Mouse (Mus musculus): Measurements from ENCODE around the gene Hbp1. TPM values are rescaled to one million over a fixed set of nuclear protein-coding genes. Genes with fewer than 3 reads are reported as not detected.

Gene Hbp1
- total and polyA plus RNA-seq, 3 experiments = 58.2 to 67.2 (median 65.4) TPM

DNA sequence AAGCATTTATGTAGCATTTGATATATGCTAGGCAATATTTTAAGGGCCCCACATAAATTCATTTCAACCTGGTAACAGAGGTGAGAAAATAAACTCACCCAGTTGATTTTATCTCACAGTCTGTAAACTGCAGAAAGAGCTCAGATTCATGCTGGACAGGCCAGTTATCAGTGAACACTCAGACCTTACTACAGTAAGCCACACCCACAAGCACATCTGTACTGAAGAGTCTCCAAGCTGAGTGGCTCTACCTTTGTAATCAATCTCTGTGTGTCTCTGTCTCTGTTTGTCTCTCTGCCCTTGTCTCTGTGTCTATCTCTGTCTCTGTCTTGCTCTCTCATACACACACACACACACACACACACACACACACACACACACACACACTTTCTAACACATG is 39.4 kb upstream of the Hbp1 start:
- Histone ChIP-seq H3K4me1 (ENCODE audit: control insufficient read depth, insufficient read depth, low read length) (no peaks in the 10 kb centered on the region), H3K79me2 (replicated peaks; ENCODE audit: control insufficient read depth, insufficient read depth, low read length) (no peaks in the 10 kb centered on the region), H3K27me3 (ENCODE audit: control insufficient read depth, insufficient read depth, low read length) (no peaks in the 10 kb centered on the region), H3K9ac (ENCODE audit: low read depth, low read length) (no peak overlapping the region), H3K27ac (no peak overlapping the region), H3K36me3 (ENCODE audit: control insufficient read depth, insufficient read depth, low read length) (no peaks in the 10 kb centered on the region), H3K4me3 (no peak overlapping the region)
- intact Hi-C loops (cut with DNase I) = no loop called here
- TF ChIP-seq POLR2A (IDR thresholded peaks at IDR 0.05; ENCODE audit: insufficient read depth, low read depth, low read length) (no peak), CTCF (IDR thresholded peaks at IDR 0.05) (no peak), EP300 (IDR thresholded peaks at IDR 0.05; ENCODE audit: insufficient read depth, low read depth, low read length) (no peak)
- no peak for DNase-seq

DNA sequence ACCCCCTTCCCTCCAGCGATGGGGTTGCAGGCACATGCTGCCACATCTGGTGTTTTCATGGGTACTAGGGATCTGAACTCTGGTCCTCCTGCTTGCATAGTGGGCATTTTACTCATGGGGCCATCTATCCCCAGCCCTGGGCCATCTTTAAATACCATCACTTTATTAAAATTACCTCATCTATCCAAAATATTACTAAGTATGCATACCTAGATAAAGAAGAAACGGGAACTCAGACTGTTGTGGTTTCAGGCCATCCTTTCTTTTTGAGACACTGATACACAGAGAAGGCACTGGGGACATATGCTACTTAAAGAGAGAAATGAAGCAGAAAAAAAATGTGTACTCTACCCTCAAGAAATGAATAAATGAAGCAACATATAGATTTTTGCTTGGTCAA is 36.1 kb upstream of the Hbp1 start:
- no peak overlapping the region for H3K4me3 ChIP-seq
- no peaks in the 10 kb centered on the region for H3K79me2 ChIP-seq (replicated peaks; ENCODE audit: control insufficient read depth, insufficient read depth, low read length)
- H3K27me3 ChIP-seq (ENCODE audit: control insufficient read depth, insufficient read depth, low read length) = no peaks in the 10 kb centered on the region
- H3K4me1 ChIP-seq (ENCODE audit: control insufficient read depth, insufficient read depth, low read length) = no peaks in the 10 kb centered on the region
- no peak for TF ChIP-seq POLR2A (IDR thresholded peaks at IDR 0.05; ENCODE audit: insufficient read depth, low read depth, low read length)
- TF ChIP-seq CTCF (IDR thresholded peaks at IDR 0.05) = no peak
- TF ChIP-seq EP300 (IDR thresholded peaks at IDR 0.05; ENCODE audit: insufficient read depth, low read depth, low read length) = no peak
- H3K36me3 ChIP-seq (ENCODE audit: control insufficient read depth, insufficient read depth, low read length) = no peaks in the 10 kb centered on the region
- WGBS = 94% methylated on average over 2 of the region's 2 CpGs
- DNase-seq = no peak
- intact Hi-C loops (cut with DNase I) = no loop called here
- no peak overlapping the region for H3K27ac ChIP-seq
- H3K9ac ChIP-seq (ENCODE audit: low read depth, low read length) = no peak overlapping the region

DNA sequence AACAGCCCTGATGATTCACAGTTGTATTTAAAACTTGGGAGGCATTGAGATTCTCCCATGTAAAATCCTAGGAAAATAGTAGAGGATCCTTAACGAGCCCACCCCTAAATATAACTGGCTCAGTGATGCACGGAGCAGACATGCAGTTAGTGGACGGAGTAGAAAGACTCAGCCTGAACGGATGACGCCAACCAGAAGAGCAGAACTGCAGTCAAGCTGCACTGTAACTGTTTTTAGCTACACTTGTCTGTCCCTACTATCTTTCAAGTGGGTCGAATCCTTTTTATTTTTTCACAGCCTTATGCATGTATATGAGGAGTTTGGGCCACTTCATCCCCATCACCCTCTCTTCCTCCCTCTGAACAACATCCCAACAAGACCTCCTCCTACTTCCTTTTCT is 35.4 kb upstream of the Hbp1 start:
- no peak for DNase-seq
- H3K4me1 ChIP-seq (ENCODE audit: control insufficient read depth, insufficient read depth, low read length) = no peaks in the 10 kb centered on the region
- 79% methylated on average over 6 of the region's 6 CpGs for WGBS
- no peaks in the 10 kb centered on the region for H3K79me2 ChIP-seq (replicated peaks; ENCODE audit: control insufficient read depth, insufficient read depth, low read length)
- H3K36me3 ChIP-seq (ENCODE audit: control insufficient read depth, insufficient read depth, low read length) = no peaks in the 10 kb centered on the region
- no peak overlapping the region for H3K9ac ChIP-seq (ENCODE audit: low read depth, low read length)
- no peak overlapping the region for H3K27ac ChIP-seq
- no peak overlapping the region for H3K4me3 ChIP-seq
- intact Hi-C loops (cut with DNase I) = no loop called here
- H3K27me3 ChIP-seq (ENCODE audit: control insufficient read depth, insufficient read depth, low read length) = no peaks in the 10 kb centered on the region
- TF ChIP-seq POLR2A (IDR thresholded peaks at IDR 0.05; ENCODE audit: insufficient read depth, low read depth, low read length) (no peak), EP300 (IDR thresholded peaks at IDR 0.05; ENCODE audit: insufficient read depth, low read depth, low read length) (no peak), CTCF (IDR thresholded peaks at IDR 0.05) (no peak)

DNA sequence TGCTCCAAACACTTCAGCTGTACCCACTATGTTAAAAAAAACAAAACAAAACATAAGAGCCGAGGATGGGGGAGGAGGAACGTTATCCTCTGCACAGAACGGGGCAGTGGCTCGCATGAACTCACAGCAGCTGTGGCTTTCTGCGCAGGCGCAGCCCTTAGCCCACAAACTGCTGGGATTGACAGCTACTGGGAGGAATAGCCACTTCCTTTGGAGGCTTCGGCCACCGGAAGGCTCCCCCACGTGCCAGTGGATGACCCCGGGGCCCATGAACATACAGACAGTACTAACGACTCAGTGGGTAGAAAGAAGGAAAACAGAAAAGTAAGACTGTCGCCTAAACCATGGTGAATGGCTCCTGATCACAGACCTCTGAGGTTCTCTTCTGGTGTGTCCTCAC is 34.3 kb upstream of the Hbp1 start:
- Histone ChIP-seq H3K4me1 (ENCODE audit: control insufficient read depth, insufficient read depth, low read length) (no peaks in the 10 kb centered on the region), H3K9ac (ENCODE audit: low read depth, low read length) (no peak overlapping the region), H3K4me3 (no peak overlapping the region), H3K27ac (no peak overlapping the region), H3K79me2 (replicated peaks; ENCODE audit: control insufficient read depth, insufficient read depth, low read length) (no peaks in the 10 kb centered on the region), H3K27me3 (ENCODE audit: control insufficient read depth, insufficient read depth, low read length) (no peaks in the 10 kb centered on the region), H3K36me3 (ENCODE audit: control insufficient read depth, insufficient read depth, low read length) (no peaks in the 10 kb centered on the region)
- 34% methylated on average over 12 of the region's 12 CpGs for WGBS
- TF ChIP-seq POLR2A (IDR thresholded peaks at IDR 0.05; ENCODE audit: insufficient read depth, low read depth, low read length) (no peak), EP300 (IDR thresholded peaks at IDR 0.05; ENCODE audit: insufficient read depth, low read depth, low read length) (no peak), CTCF (IDR thresholded peaks at IDR 0.05) (no peak)
- DNase-seq = peak in 1 of 2 experiments; percentile 18
- intact Hi-C loops (cut with DNase I) = no loop called here

DNA sequence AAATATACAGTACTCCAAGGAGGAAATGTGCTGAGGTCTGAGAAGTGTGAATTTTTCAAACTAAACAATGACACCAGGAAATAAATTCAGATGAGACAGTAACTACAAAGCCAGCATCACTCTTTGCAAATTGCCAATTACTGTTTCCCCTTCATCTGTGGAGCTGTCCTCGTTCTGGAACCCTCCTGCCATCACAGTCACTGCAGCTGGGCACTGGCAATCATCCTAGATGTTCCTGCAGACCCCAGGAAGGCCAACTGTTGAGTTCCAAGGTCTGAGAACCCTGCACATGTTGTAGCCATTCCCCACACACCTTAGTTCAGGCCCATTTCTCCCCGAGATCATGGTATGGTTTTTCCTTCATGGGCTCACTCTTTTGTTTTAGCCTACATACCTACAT is 33.9 kb upstream of the Hbp1 start:
- WGBS = 62% methylated on average over 2 of the region's 2 CpGs
- TF ChIP-seq EP300 (IDR thresholded peaks at IDR 0.05; ENCODE audit: insufficient read depth, low read depth, low read length) = no peak
- no peak overlapping the region for H3K27ac ChIP-seq

DNA sequence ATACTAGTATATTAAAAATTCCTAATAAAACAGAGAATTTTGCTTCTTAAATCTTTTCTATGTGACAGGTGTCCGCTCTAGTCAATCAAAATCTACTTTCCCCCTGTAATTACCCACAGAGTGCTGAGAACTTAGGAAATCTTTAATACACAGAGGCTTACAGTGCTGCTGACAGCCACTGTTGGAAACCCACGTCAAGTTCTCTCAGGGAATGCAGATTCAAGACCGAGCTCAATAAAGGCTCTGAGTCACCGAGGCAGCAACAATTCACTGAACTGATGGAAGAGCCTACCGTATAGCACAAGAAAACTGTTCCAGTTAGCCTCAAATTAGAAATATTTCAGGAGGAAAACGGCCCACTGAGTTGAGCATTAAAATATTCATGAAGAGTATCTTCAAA is 33.4 kb upstream of the Hbp1 start:
- no peaks in the 10 kb centered on the region for H3K36me3 ChIP-seq (ENCODE audit: control insufficient read depth, insufficient read depth, low read length)
- H3K4me3 ChIP-seq = no peak overlapping the region
- no peak for TF ChIP-seq POLR2A (IDR thresholded peaks at IDR 0.05; ENCODE audit: insufficient read depth, low read depth, low read length)
- TF ChIP-seq EP300 (IDR thresholded peaks at IDR 0.05; ENCODE audit: insufficient read depth, low read depth, low read length) = no peak
- no peak for TF ChIP-seq CTCF (IDR thresholded peaks at IDR 0.05)
- 80% methylated on average over 6 of the region's 6 CpGs for WGBS
- no peaks in the 10 kb centered on the region for H3K79me2 ChIP-seq (replicated peaks; ENCODE audit: control insufficient read depth, insufficient read depth, low read length)
- intact Hi-C loops (cut with DNase I) = no loop called here
- H3K4me1 ChIP-seq (ENCODE audit: control insufficient read depth, insufficient read depth, low read length) = no peaks in the 10 kb centered on the region
- H3K9ac ChIP-seq (ENCODE audit: low read depth, low read length) = no peak overlapping the region
- no peak for DNase-seq
- H3K27ac ChIP-seq = no peak overlapping the region
- no peaks in the 10 kb centered on the region for H3K27me3 ChIP-seq (ENCODE audit: control insufficient read depth, insufficient read depth, low read length)

More for the DNA sequence above, 33.9 kb upstream of the Hbp1 start:
- intact Hi-C loops (cut with DNase I) = no loop called here
- Histone ChIP-seq H3K36me3 (ENCODE audit: control insufficient read depth, insufficient read depth, low read length) (no peaks in the 10 kb centered on the region), H3K4me3 (no peak overlapping the region), H3K27me3 (ENCODE audit: control insufficient read depth, insufficient read depth, low read length) (no peaks in the 10 kb centered on the region), H3K9ac (ENCODE audit: low read depth, low read length) (no peak overlapping the region), H3K4me1 (ENCODE audit: control insufficient read depth, insufficient read depth, low read length) (no peaks in the 10 kb centered on the region), H3K79me2 (replicated peaks; ENCODE audit: control insufficient read depth, insufficient read depth, low read length) (no peaks in the 10 kb centered on the region)
- DNase-seq = no peak

Data from heart, adult 2 months (tissue).